Mouse (Mus musculus) CH12.LX (cell line): ENCODE measurements around the gene Atxn10. TPM values are rescaled to one million over a fixed set of nuclear protein-coding genes. Genes with fewer than 3 reads are reported as not detected.

Experiments used
- DNase-seq: peaks from one replicate; pipeline ENCODE4 v3.0.0-alpha.2; 2013; ENCODE audit errors: extremely low read depth
- H3K27ac ChIP-seq: 2 replicates; pipeline ENCODE4 v1.5.1; 2012; ENCODE audit warnings: low read depth, mild to moderate bottlenecking, control low read depth, moderate library complexity; ENCODE audit not compliant: insufficient read depth
- H3K27me3 ChIP-seq: replicated peaks from 2 replicates; pipeline ENCODE3; 2012; ENCODE audit warnings: inconsistent platforms
- H3K36me3 ChIP-seq, 2 experiments: replicated peaks in 1 of 2; 2 replicates each; pipeline versions ENCODE3 to v1.6.1; 2012; ENCODE audit warnings: inconsistent platforms in 1 of 2, low read length in 1 of 2, mild to moderate bottlenecking in 1 of 2, mixed read lengths in 1 of 2, moderate library complexity in 1 of 2; ENCODE audit not compliant: control insufficient read depth in 1 of 2, insufficient read depth in 1 of 2
- H3K4me1 ChIP-seq, 2 experiments: 2 replicates each; pipeline ENCODE4 v1.6.1; 2012; ENCODE audit warnings: inconsistent platforms in 1 of 2, moderate library complexity in 1 of 2; ENCODE audit not compliant: insufficient read depth in 2 of 2, control insufficient read depth in 1 of 2
- H3K4me2 ChIP-seq: 2 replicates; pipeline ENCODE4 v1.6.1; 2012; ENCODE audit warnings: low read depth, mild to moderate bottlenecking, control low read depth; ENCODE audit not compliant: poor library complexity, insufficient read depth, severe bottlenecking
- H3K4me3 ChIP-seq, 3 experiments: fragments of 150-350 bp in 1 of 3; sonication (generic) in 1 of 3; replicated peaks in 1 of 3; 2 replicates each; pipeline versions ENCODE3 to v1.5.1; 2011 to 2012; ENCODE audit warnings: low read depth in 2 of 3, low read length in 2 of 3, mild to moderate bottlenecking in 2 of 3, moderate library complexity in 2 of 3, control low read depth in 1 of 3, improper control_type of control experiment in 1 of 3, inconsistent platforms in 1 of 3, mixed read lengths in 1 of 3; ENCODE audit not compliant: poor library complexity in 1 of 3
- H3K79me2 ChIP-seq: replicated peaks from 2 replicates; pipeline ENCODE4 v1.6.1; 2012; ENCODE audit warnings: mild to moderate bottlenecking, moderate library complexity; ENCODE audit not compliant: control insufficient read depth, poor library complexity, insufficient read depth, severe bottlenecking; ENCODE audit errors: extremely low read depth
- H3K9ac ChIP-seq: 2 replicates; pipeline ENCODE4 v1.6.1; 2012; ENCODE audit warnings: low read depth, mild to moderate bottlenecking, control low read depth, moderate library complexity; ENCODE audit not compliant: insufficient read depth
- H3K9me3 ChIP-seq: replicated peaks from 2 replicates; pipeline ENCODE3; 2012; ENCODE audit warnings: low read length, inconsistent platforms, mixed read lengths
- CTCF ChIP-seq, 2 experiments: IDR thresholded peaks in 1 of 2; conservative IDR thresholded peaks in 1 of 2; 2 replicates each; pipeline ENCODE4 v1.5.1; 2011 to 2012; ENCODE audit warnings: low read depth in 2 of 2, low read length in 2 of 2, improper control_type of control experiment in 1 of 2, inconsistent platforms in 1 of 2, mild to moderate bottlenecking in 1 of 2, moderate library complexity in 1 of 2
- E2F4 ChIP-seq: IDR thresholded peaks from 2 replicates; pipeline ENCODE4 v1.6.1; 2011; ENCODE audit warnings: low read depth, low read length, improper control_type of control experiment; ENCODE audit not compliant: insufficient replicate concordance
- EP300 ChIP-seq: IDR thresholded peaks from 2 replicates; pipeline ENCODE4 v1.6.1; 2011; ENCODE audit warnings: low read length, improper control_type of control experiment
- HCFC1 ChIP-seq: IDR thresholded peaks from 2 replicates; pipeline ENCODE4 v1.6.1; 2012; ENCODE audit warnings: low read depth, mild to moderate bottlenecking, inconsistent platforms, low read length, improper control_type of control experiment
- IRF4 ChIP-seq: IDR thresholded peaks from 2 replicates; pipeline ENCODE4 v1.6.1; 2014; ENCODE audit warnings: low read depth, mild to moderate bottlenecking, inconsistent platforms, low read length, improper control_type of control experiment
- JUN ChIP-seq: IDR thresholded peaks from 2 replicates; pipeline ENCODE4 v1.6.1; 2011; ENCODE audit warnings: low read depth, mild to moderate bottlenecking, low read length, improper control_type of control experiment, moderate library complexity; ENCODE audit not compliant: insufficient read depth
- MAFK ChIP-seq: IDR thresholded peaks from 2 replicates; pipeline ENCODE4 v1.6.1; 2011; ENCODE audit warnings: low read length, improper control_type of control experiment; ENCODE audit not compliant: insufficient replicate concordance
- MAX ChIP-seq: IDR thresholded peaks from 2 replicates; pipeline ENCODE4 v1.6.1; 2011; ENCODE audit warnings: low read length, improper control_type of control experiment
- MEF2A ChIP-seq: IDR thresholded peaks from 2 replicates; pipeline ENCODE4 v1.6.1; 2014; ENCODE audit warnings: low read depth, mild to moderate bottlenecking, inconsistent platforms, low read length, improper control_type of control experiment, borderline replicate concordance
- MXI1 ChIP-seq: IDR thresholded peaks from 2 replicates; pipeline ENCODE4 v1.6.1; 2011; ENCODE audit warnings: mild to moderate bottlenecking, low read depth, low read length, improper control_type of control experiment
- NRF1 ChIP-seq: IDR thresholded peaks from 2 replicates; pipeline ENCODE4 v1.6.1; 2014; ENCODE audit warnings: low read depth, mild to moderate bottlenecking, inconsistent platforms, low read length, improper control_type of control experiment, moderate library complexity
- POLR2A ChIP-seq: IDR thresholded peaks from 2 replicates; pipeline ENCODE4 v1.6.1; 2011; ENCODE audit warnings: low read depth, mild to moderate bottlenecking, improper control_type of control experiment, low read length
- POLR2AphosphoS2 ChIP-seq: IDR thresholded peaks from 2 replicates; pipeline ENCODE4 v1.6.1; 2011; ENCODE audit warnings: low read depth, low read length, improper control_type of control experiment
- RAD21 ChIP-seq: IDR thresholded peaks from 2 replicates; pipeline ENCODE4 v1.6.1; 2011; ENCODE audit warnings: low read depth, mild to moderate bottlenecking, low read length, improper control_type of control experiment, moderate library complexity
- TBP ChIP-seq: conservative IDR thresholded peaks from 2 replicates; pipeline ENCODE4 v1.6.1; 2011; ENCODE audit warnings: low read depth, low read length, improper control_type of control experiment
- TCF12 ChIP-seq: IDR thresholded peaks from 2 replicates; pipeline ENCODE4 v1.6.1; 2014; ENCODE audit warnings: low read depth, mild to moderate bottlenecking, inconsistent platforms, low read length, improper control_type of control experiment
- UBTF ChIP-seq: IDR thresholded peaks from 2 replicates; pipeline ENCODE4 v1.6.1; 2012; ENCODE audit warnings: low read depth, mild to moderate bottlenecking, inconsistent platforms, low read length, improper control_type of control experiment, moderate library complexity
- USF2 ChIP-seq: conservative IDR thresholded peaks from 2 replicates; pipeline ENCODE4 v1.6.1; 2011; ENCODE audit warnings: low read depth, low read length, improper control_type of control experiment
- ZKSCAN1 ChIP-seq: IDR thresholded peaks from 2 replicates; pipeline ENCODE4 v1.6.1; 2012; ENCODE audit warnings: low read depth, inconsistent platforms, low read length, improper control_type of control experiment, borderline replicate concordance
- dilution Hi-C: fragments of 300-500 bp; cut with MboI; formaldehyde crosslinking; loops from 2 replicates; pipeline ENCODE4 v1.14.3; 2020; ENCODE audit warnings: low sequenced_read_pairs; ENCODE audit not compliant: extremely low pct_unique_long_range_greater_than_20kb, extremely low pct_ligation_motif_present
- in situ Hi-C: fragments of 300-500 bp; cut with MboI; formaldehyde crosslinking; loops from 3 replicates; pipeline ENCODE4 v1.14.3; 2019; ENCODE audit warnings: low sequenced_read_pairs, low pct_ligation_motif_present, low pct_unique_long_range_greater_than_20kb, mixed read lengths
- polyA plus RNA-seq: library from polyadenylated mRNA; unstranded; fragments of >175 nt; gene quantifications from 2 replicates; pipeline ENCODE4 v1.2.1, GENCODE M21; 2012; ENCODE audit warnings: low read depth; ENCODE audit not compliant: insufficient read length
- total RNA-seq, 2 experiments: library from RNA; depleted of rRNA; stranded (reverse); fragments of 300-350 nt in 1 of 2; fragments of >200 nt in 1 of 2; gene quantifications; 2 replicates each; pipeline ENCODE4 v1.2.3; 2012 to 2014

Atxn10 gene
- total and polyA plus RNA-seq, 3 experiments, result 81.7 to 151 (median 101) TPM

DNA sequence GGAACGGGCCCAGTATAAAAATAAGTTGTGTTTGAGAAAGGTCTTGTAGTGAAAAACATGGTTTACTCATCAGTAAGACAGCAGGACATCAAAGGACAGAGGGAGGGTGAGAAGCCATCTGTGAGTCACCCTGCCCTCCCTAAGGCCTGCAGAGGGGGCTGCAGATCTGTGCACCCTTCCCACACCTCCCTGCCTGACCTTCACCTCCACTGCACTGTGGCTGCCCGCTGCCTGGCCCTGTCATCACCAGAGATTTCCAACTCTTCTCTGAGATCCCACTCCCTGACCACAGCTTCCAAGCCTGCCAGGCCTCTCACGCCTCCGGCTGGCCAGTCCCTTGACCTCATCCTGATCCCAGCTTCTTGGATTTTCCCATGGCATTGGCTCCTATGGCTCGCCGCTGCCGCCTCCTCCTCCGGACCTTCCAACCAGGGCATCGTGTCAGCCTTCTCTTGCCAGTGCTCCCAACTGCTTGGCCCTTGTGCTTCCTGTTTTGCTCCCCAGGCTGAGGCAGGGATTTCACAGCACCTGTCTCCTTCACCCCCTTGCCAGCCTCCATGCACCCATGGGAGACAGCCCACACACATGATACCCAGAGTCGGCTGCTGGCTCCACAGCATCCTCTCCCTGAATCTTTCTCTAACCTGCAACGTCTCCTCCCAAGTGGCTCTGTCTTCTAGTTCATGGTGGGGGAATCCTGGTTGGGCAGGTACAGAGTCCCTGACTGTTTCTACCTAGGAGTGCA, 15.9 kb upstream of the Atxn10 start:
- Histone ChIP-seq H3K9ac (no peak overlapping the region), H3K36me3 (no peaks in the 10 kb centered on the region), H3K9me3 (no peaks in the 10 kb centered on the region), H3K4me2 (no peak overlapping the region), H3K79me2 (no peaks in the 10 kb centered on the region), H3K4me3 (no peak overlapping the region), H3K27me3 (peaks cover 1% of the 10 kb centered on the region), H3K4me1 (0 out of 4 replicates have a peak, but pooled peaks cover 0 to 4% of the 10 kb centered on the region in 2 experiments), H3K27ac (no peak overlapping the region)
- dilution Hi-C loops (no loop called here), in situ Hi-C loops (no loop called here)
- DNase-seq, result no peak
- TF ChIP-seq POLR2A (no peak), EP300 (no peak), E2F4 (no peak), MEF2A (no peak), IRF4 (no peak), NRF1 (no peak), JUN (no peak), MAX (no peak), CTCF (conservative IDR thresholded peaks at IDR 0.05 in 1 of 2, IDR thresholded peaks at IDR 0.05 in 1 of 2; ENCODE audit: low read depth in 2 of 2, low read length in 2 of 2) (no peak), TCF12 (no peak), ZKSCAN1 (no peak)

GRCm38 (mm10) chr15:85323214-85323613, 12.8 kb upstream of the Atxn10 start:
- TF ChIP-seq UBTF (no peak), TBP (no peak), MAFK (no peak)
- no peaks in the 10 kb centered on the region for H3K9me3 ChIP-seq
- H3K27me3 ChIP-seq, result no peaks in the 10 kb centered on the region
- no peak overlapping the region for H3K4me3 ChIP-seq
- H3K9ac ChIP-seq, result no peak overlapping the region
- no peaks in the 10 kb centered on the region for H3K79me2 ChIP-seq
- no peak overlapping the region for H3K27ac ChIP-seq
- H3K4me2 ChIP-seq, result no peak overlapping the region
- H3K4me1 ChIP-seq, result peaks cover 2 to 9% of the 10 kb centered on the region in 2 experiments; a peak in 2 of 4 replicates
- in situ Hi-C loops, result no loop called here
- dilution Hi-C loops, result no loop called here
- DNase-seq, result no peak
- H3K36me3 ChIP-seq, result no peaks in the 10 kb centered on the region

- no peaks in the 10 kb centered on the region for H3K27me3 ChIP-seq
- no peaks in the 10 kb centered on the region for H3K9me3 ChIP-seq
- no peak for TF ChIP-seq USF2
- no peak for TF ChIP-seq POLR2AphosphoS2
- TF ChIP-seq MXI1, result no peak
- TF ChIP-seq EP300, result no peak
- no peak for TF ChIP-seq CTCF (conservative IDR thresholded peaks at IDR 0.05 in 1 of 2, IDR thresholded peaks at IDR 0.05 in 1 of 2; ENCODE audit: low read depth in 2 of 2, low read length in 2 of 2)
- TF ChIP-seq HCFC1, result no peak
- no peak for TF ChIP-seq RAD21
- no peak for DNase-seq
- H3K36me3 ChIP-seq, result no peaks in the 10 kb centered on the region
- no peak overlapping the region for H3K9ac ChIP-seq
- no peak overlapping the region for H3K4me2 ChIP-seq
- in situ Hi-C loops (no loop called here), dilution Hi-C loops (no loop called here)
- H3K27ac ChIP-seq, result no peak overlapping the region
- H3K4me1 ChIP-seq, result peaks cover 2 to 9% of the 10 kb centered on the region in 2 experiments; a peak in 2 of 4 replicates
- no peaks in the 10 kb centered on the region for H3K79me2 ChIP-seq
- H3K4me3 ChIP-seq, result no peak overlapping the region
These were observed 11.6 kb upstream of the Atxn10 start for GRCm38 (mm10) chr15:85324426-85324825.
